Comparison of ENCODE assay signal across 8 mouse cellular contexts in the genomic region with DNA sequence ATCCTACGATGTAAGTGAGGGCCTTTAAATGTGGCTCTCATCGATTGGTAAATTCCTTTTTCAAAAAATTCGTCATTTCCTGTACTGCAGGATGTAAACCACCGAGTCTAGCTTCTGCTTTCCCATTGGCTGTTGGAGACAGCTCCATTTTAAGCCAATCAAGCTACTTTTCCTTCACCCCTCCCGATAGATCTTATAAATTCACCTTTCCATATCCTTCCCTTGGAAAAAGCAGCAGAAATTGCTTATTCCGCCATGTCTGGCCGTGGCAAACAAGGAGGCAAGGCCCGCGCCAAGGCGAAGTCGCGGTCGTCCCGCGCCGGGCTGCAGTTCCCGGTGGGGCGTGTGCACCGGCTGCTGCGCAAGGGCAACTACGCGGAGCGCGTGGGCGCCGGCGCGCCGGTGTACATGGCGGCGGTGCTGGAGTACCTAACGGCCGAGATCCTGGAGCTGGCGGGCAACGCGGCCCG. TPM values are rescaled to one million over a fixed set of nuclear protein-coding genes. Genes with fewer than 3 reads are reported as not detected.
DNase-seq lines count a peak whose midpoint lies in the region; ATAC-seq and TF ChIP-seq lines count a peak whose summit lies in the region.

A gene (minus strand): TSS at position 49 of the 470 bp plus-strand sequence.
A gene (plus strand): TSS at position 205 of the 470 bp plus-strand sequence.

- peak; percentile 91 for ATAC-seq in forebrain, embryonic 14.5 days
- peak; percentile 58 for ATAC-seq in liver, embryonic 16.5 days (ENCODE audit: low read depth)
- ATAC-seq in neural tube, embryonic 13.5 days (ENCODE audit: low read depth) = peak; percentile 93

- under 1% methylated on average over 37 of the region's 37 CpGs for WGBS in forebrain, embryonic 14.5 days
- under 1% methylated on average over 37 of the region's 37 CpGs for WGBS in large intestine, adult 2 months
- under 1% methylated on average over 37 of the region's 37 CpGs for WGBS in liver, embryonic 16.5 days (ENCODE audit: insufficient replicate concordance)
- under 1% methylated on average over 37 of the region's 37 CpGs for WGBS in neural tube, embryonic 13.5 days

- peak within 1 kb of the TSS; percentile 97 for H3K27ac ChIP-seq in forebrain, embryonic 14.5 days (ENCODE audit: low read depth, low read length)
- H3K27ac ChIP-seq in liver, embryonic 16.5 days (ENCODE audit: low read length) = peak within 1 kb of the TSS; percentile 99
- peak within 1 kb of the TSS; percentile 98 for H3K27ac ChIP-seq in neural tube, embryonic 13.5 days (replicated peaks)
- peak within 1 kb of the TSS; percentile 83 for H3K27ac ChIP-seq in testis, adult 2 months (ENCODE audit: control insufficient read depth, insufficient read depth, low read depth, low read length)

- H3K4me3 ChIP-seq in forebrain, embryonic 14.5 days (ENCODE audit: low read depth, low read length) = peak within 1 kb of the TSS; percentile 59
- peak within 1 kb of the TSS; percentile 68 for H3K4me3 ChIP-seq in liver, embryonic 16.5 days (ENCODE audit: low read depth, low read length)
- H3K4me3 ChIP-seq in neural tube, embryonic 13.5 days = peak within 1 kb of the TSS; percentile 66
- H3K4me3 ChIP-seq in testis, adult 2 months (ENCODE audit: control insufficient read depth, low read depth, low read length) = peak within 1 kb of the TSS; percentile 86

- no peak for TF ChIP-seq CTCF in testis, adult 2 months (IDR thresholded peaks at IDR 0.05; ENCODE audit: control insufficient read depth, insufficient read depth, insufficient replicate concordance, low read depth, low read length)

- H3K27me3 ChIP-seq in forebrain, embryonic 14.5 days (replicated peaks; ENCODE audit: control insufficient read depth, insufficient read depth, low read length) = no peaks in the 10 kb centered on the region
- H3K27me3 ChIP-seq in liver, embryonic 16.5 days (ENCODE audit: control insufficient read depth, insufficient read depth, low read depth, low read length) = no peaks in the 10 kb centered on the region
- no peaks in the 10 kb centered on the region for H3K27me3 ChIP-seq in neural tube, embryonic 13.5 days
- H3K27me3 ChIP-seq in testis, adult 2 months (ENCODE audit: control insufficient read depth, insufficient read depth, low read length) = no peaks in the 10 kb centered on the region

- intact Hi-C loops in heart, postnatal 14 days (cut with DNase I) = loop anchor here (1.0 to 2.0 kb wide), 2 partner anchors 44 to 47 kb away; a partner anchor contains a TSS

- DNase-seq in ES-CJ7 (ENCODE audit: low read depth, low spot score) = peak; percentile 91
- peak; percentile 71 for DNase-seq in cerebellum, adult 11 months
- DNase-seq in forebrain, embryonic 14.5 days (ENCODE audit: low spot score) = peak; percentile 97
- peak; percentile 73 to 76 for DNase-seq in heart, postnatal 14 days
- DNase-seq in large intestine, adult 2 months (ENCODE audit: low read depth, low spot score) = peak; percentile 80

- H3K9ac ChIP-seq in forebrain, embryonic 14.5 days (ENCODE audit: low read length) = peak within 1 kb of the TSS; percentile 83
- peak within 1 kb of the TSS; percentile 79 for H3K9ac ChIP-seq in liver, embryonic 16.5 days (ENCODE audit: low read depth, low read length)
- H3K9ac ChIP-seq in neural tube, embryonic 13.5 days = peak within 1 kb of the TSS; percentile 85

- no peaks in the 10 kb centered on the region for H3K9me3 ChIP-seq in forebrain, embryonic 14.5 days (replicated peaks; ENCODE audit: control insufficient read depth, low read length)
- H3K9me3 ChIP-seq in liver, embryonic 16.5 days (replicated peaks; ENCODE audit: control insufficient read depth, low read length) = no peaks in the 10 kb centered on the region
- H3K9me3 ChIP-seq in neural tube, embryonic 13.5 days = no peaks in the 10 kb centered on the region

- peak; percentile 59; the same call in 1 of the 2 replicates for TF ChIP-seq POLR2A in testis, adult 2 months (IDR thresholded peaks at IDR 0.05; ENCODE audit: control insufficient read depth, low read depth, low read length)

- peak within 1 kb of the TSS; percentile 63 for H3K4me2 ChIP-seq in forebrain, embryonic 14.5 days (ENCODE audit: low read length)
- peak within 1 kb of the TSS; percentile 81 for H3K4me2 ChIP-seq in liver, embryonic 16.5 days (ENCODE audit: low read depth, low read length)
- H3K4me2 ChIP-seq in neural tube, embryonic 13.5 days = peak within 1 kb of the TSS; percentile 91

- H3K36me3 ChIP-seq in forebrain, embryonic 14.5 days (ENCODE audit: control insufficient read depth, insufficient read depth, low read length) = no peaks in the 10 kb centered on the region
- no peaks in the 10 kb centered on the region for H3K36me3 ChIP-seq in liver, embryonic 16.5 days (ENCODE audit: control insufficient read depth, insufficient read depth)
- no peaks in the 10 kb centered on the region for H3K36me3 ChIP-seq in neural tube, embryonic 13.5 days
- no peaks in the 10 kb centered on the region for H3K36me3 ChIP-seq in testis, adult 2 months (ENCODE audit: control insufficient read depth, insufficient read depth, low read length)

- peaks cover 21% of the 10 kb centered on the region for H3K4me1 ChIP-seq in forebrain, embryonic 14.5 days (ENCODE audit: control insufficient read depth, insufficient read depth, low read length)
- peaks cover 29% of the 10 kb centered on the region for H3K4me1 ChIP-seq in liver, embryonic 16.5 days (ENCODE audit: control insufficient read depth, low read depth, low read length)
- H3K4me1 ChIP-seq in neural tube, embryonic 13.5 days (replicated peaks) = peaks cover 40% of the 10 kb centered on the region
- peaks cover 2% of the 10 kb centered on the region for H3K4me1 ChIP-seq in testis, adult 2 months (ENCODE audit: control insufficient read depth, insufficient read depth, low read length)

RNA-seq across cellular contexts. Expression of the first gene that starts in this region (rescaled TPM):
- 80.7 and 96.3 TPM in 2 replicates for polyA plus RNA-seq in forebrain, embryonic 14.5 days (2014; fragmentation: Nextera tagmentation; extraction: Ambion mirVana)
- total RNA-seq in heart, postnatal 14 days (2021) = 10 to 100 TPM; 17.5 to 18.2 TPM
- polyA plus RNA-seq in large intestine, adult 2 months (2012; rRNA removed) = 45.2 and 47.6 TPM in 2 replicates
- polyA plus RNA-seq in liver, embryonic 16.5 days (2015; fragmentation: Nextera tagmentation; extraction: Ambion mirVana) = 29.4 and 32.1 TPM in 2 replicates
- 54.1 and 63.0 TPM in 2 replicates for polyA plus RNA-seq in neural tube, embryonic 13.5 days (2015; fragmentation: Nextera tagmentation; extraction: Ambion mirVana)
- 38.3 and 47.3 TPM in 2 replicates for polyA plus RNA-seq in testis, adult 2 months (2012; rRNA removed)

RNA-seq across cellular contexts. Expression of the second gene that starts in this region (rescaled TPM):
- polyA plus RNA-seq in forebrain, embryonic 14.5 days (2014; fragmentation: Nextera tagmentation; extraction: Ambion mirVana) = 1.7 TPM in 1 of 2 replicates, not detected in the other
- total RNA-seq in heart, postnatal 14 days (2021) = 1 to 10 TPM; 4.4 to 5.2 TPM
- 1.5 and 4.1 TPM in 2 replicates for polyA plus RNA-seq in large intestine, adult 2 months (2012; rRNA removed)
- 0.73 and 0.95 TPM in 2 replicates for polyA plus RNA-seq in liver, embryonic 16.5 days (2015; fragmentation: Nextera tagmentation; extraction: Ambion mirVana)
- 0.52 TPM in 1 of 2 replicates, not detected in the other for polyA plus RNA-seq in neural tube, embryonic 13.5 days (2015; fragmentation: Nextera tagmentation; extraction: Ambion mirVana)
- 3.7 and 3.9 TPM in 2 replicates for polyA plus RNA-seq in testis, adult 2 months (2012; rRNA removed)

Comparison
In these comparisons a context has a peak if more than half of its experiments do, and no peak if none do; other contexts are left out.
1. Peak in every context shown above with its lines: DNase-seq, ATAC-seq, H3K4me3 ChIP-seq and H3K27ac ChIP-seq.